Mouse (Mus musculus) adrenal gland (tissue): ENCODE data around the gene Rps25.
"Not testable (repeated sequence)": the region's sequence is repeated elsewhere in the genome, so short reads cannot be mapped to it uniquely, and the experiment has no call there.

Source experiments
- intact Hi-C: fragments of 180-260 bp; cut with DNase I; formaldehyde crosslinking; loops from one replicate; pipeline ENCODE4 v1.15.1; 2025
- long read RNA-seq, 2 experiments: library from polyadenylated mRNA; unstranded; transcript quantifications; one replicate each; pipeline ENCODE4 v2.0.0; 2020; ENCODE audit warnings: borderline replicate concordance in 1 of 2; ENCODE audit not compliant: insufficient replicate concordance in 1 of 2

The Rps25 gene
- long read RNA-seq, experiment 1, transcript Rps25-201 (5 exons, 1,280 nt) = major isoform, 592 of 618 reads
- long read RNA-seq, experiment 1, partial matches to known transcripts = 4 of 618 reads
- long read RNA-seq, experiment 1, other reads (novel, unspliced or antisense) = 18 of 618 reads
- long read RNA-seq, experiment 2, transcript Rps25-201 (5 exons, 1,280 nt) = major isoform, 348 of 366 reads
- long read RNA-seq, experiment 2, transcript Rps25-205 (4 exons, 577 nt) = minor isoform, 5 of 366 reads
- long read RNA-seq, experiment 2, partial matches to known transcripts = 4 of 366 reads
- long read RNA-seq, experiment 2, other reads (novel, unspliced or antisense) = 6 of 366 reads

DNA sequence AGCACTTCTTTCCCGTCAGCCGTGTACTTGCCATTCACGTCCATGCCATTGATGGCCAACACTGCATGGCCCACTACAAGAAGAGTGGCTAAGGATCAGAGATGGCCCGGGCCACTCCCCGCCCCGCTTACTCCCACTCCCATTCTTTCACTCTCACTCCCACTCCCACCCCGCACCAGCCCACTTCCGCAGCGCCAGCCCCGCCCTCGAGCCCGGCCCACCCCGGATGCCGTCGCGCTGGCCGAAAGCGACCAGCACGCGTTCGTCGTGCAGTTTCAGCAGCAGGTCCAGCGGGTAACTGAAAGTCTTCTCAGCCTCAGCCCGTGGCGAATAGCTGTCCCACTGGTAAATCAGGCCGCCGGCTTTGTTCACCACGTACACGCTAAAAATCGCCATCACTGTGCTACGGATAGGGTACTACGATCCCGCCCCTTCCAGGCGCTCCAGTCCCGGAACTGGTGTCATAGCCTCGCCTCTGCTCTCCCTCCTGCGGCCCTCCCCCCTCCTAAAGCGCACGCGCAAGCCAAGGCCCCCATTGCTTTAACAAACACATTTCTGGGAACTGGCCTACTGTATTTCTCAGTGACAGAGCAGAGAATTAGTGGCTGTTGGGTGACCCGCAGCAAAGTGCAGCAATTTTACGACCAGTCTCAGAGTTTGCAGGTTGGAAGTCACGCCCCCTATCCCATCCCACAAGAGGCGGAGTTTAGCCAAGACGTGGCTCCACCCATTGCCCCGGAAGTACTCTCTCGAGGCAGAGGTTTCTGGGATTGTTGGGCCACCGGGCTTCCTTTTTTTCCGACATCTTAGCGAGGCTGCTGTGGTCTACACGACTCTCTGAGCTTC lies at the start of gene Rps25, which contains the start of gene Trappc4:
Gene Rps25 (plus strand): TSS at position 234 of the 846 bp plus-strand sequence.
Gene Trappc4 (minus strand): TSS at position 695 of the 846 bp plus-strand sequence.
- intact Hi-C loops = no loop called here

DNA sequence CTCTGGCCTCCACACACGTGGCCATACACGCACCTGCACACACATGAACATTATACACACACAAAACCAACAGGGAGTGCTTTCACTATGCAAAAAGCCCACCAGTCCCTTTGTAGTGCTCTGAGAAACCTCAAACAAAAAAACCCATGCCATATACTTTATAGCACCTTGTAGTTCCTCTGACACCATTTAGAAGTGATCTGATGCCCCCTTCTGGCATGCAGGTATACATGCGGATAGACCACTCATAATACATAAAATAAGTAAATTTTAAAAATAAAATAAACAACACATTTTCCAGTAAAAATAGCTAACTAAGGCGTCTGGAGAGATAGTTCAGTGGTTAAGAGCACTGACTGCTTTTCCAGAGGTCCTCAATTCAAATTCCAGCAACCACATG lies 49.7 kb upstream of the Rps25 start:
- intact Hi-C loops = loop anchor here (5.0 kb wide), 1 partner anchor 65 kb away; no protein-coding TSS in a partner anchor

- intact Hi-C loops = no loop called here
Observed at GRCm38 (mm10) chr9:44361190-44361917, 45.6 kb upstream of the Rps25 start, which contains the start of gene Vps11. TSS of gene Vps11 (minus strand) at chr9:44361670.

- intact Hi-C loops = not testable (repeated sequence)
Observed at GRCm38 (mm10) chr9:44361931-44362330, 45.0 kb upstream of the Rps25 start.

DNA sequence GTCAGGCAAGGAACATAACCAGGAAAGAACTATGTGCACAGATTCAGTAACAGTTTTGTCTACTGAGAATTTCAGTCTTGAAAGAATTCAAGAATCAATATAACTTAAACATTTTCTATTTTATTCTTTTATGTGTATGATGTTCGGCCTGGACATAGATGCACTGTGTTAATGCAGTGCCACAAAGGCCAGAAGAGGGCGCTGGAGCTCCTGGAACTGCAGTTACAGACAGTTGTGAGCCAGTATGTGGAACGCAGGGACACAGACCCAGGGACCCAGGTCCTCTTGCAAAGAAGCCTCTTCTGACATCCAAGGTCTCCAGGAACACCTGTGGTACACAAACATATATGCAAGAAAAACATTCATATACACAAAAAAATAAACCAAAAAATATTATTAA lies 42.5 kb upstream of the Rps25 start:
- intact Hi-C loops = no loop called here

GRCm38 (mm10) chr9:44373386-44373785 lies 33.6 kb upstream of the Rps25 start:
- intact Hi-C loops = no loop called here

DNA sequence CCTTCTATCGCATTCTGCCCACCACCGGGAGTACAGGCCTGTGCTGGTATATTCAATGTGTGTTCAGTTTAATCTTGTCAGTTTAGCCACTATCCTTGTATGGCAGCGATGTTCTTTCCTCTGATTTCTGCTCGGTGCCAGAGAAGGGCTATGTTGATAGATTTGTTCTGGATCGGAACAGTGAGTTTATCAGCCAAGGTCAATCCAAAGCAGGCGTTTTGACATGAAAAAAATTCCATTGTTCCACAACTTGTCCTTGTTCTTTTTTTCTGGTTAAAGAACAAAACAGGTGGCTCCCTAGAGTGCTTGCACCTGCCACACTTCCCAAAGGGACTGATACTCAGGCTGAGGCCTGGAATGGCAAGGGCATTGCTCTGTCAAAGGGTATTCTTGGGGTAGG lies 30.8 kb upstream of the Rps25 start:
- intact Hi-C loops = no loop called here

DNA sequence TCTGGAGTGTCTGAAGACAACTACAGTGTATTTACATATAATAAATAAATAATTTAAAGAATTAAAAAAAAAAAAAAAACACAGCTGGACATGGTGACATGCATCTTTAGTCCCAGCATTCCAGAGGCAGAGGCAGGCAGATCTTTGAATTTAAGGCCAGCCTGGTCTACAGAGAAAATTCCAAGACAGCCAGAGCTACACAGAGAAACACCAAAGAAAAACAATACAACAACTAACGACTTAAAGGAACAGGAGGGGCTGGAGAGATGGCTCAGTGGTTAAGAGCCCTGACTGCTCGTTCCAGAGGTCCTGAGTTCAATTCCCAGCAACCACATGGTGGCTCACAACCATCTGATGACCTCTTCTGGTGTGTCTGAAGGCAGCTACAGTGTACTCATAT lies 29.6 kb upstream of the Rps25 start:
- intact Hi-C loops = not testable (repeated sequence)

- intact Hi-C loops = no loop called here
Observed at GRCm38 (mm10) chr9:44378153-44378730, 28.7 kb upstream of the Rps25 start.

DNA sequence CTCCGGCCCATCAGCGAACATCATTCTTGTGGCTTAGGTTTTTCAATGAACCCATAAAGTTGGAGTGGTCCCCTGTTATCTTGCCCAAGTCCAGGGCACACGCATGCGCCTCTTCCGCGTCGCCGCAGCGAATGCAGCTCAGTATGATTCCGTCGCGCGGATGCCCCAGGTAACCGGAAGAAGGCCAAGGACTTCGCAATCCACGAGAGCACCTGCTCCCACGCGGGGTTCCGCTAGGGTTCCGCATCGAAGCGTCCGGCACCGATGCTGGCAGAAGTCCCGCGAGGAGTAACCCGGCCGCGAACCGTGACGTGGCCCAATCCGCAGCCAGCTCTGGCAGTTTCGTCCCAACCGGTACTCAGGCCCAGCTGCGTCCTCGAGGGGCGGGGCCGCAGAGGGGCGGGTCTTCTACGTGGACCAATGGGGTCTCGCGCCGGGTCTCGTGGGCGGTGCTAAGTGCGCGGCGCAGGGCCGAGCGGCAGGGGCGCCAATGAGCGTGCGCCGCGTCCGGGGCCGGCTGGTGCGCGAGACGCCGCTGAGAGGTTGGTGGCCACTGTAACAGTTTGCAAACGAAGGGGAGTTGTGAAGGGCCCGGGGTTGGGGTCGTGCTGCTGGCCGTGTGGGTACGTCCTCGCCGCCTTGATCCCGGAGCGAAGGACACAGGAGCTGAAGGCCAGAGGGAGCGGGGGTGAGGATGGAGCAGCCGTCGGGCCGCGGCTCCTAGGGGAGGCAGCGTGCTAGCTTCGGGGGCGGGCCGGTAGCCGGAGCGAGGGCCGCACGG lies 27.7 kb upstream of the Rps25 start, which contains the start of gene Hyou1:
Gene Hyou1 (plus strand): TSS at position 437 of the 781 bp plus-strand sequence.
- intact Hi-C loops = no loop called here

GRCm38 (mm10) chr9:44379862-44380261 lies 27.1 kb upstream of the Rps25 start:
- intact Hi-C loops = loop anchor here (10.0 kb wide), 1 partner anchor 255 kb away; no protein-coding TSS in a partner anchor

GRCm38 (mm10) chr9:44384596-44384995 lies 22.3 kb upstream of the Rps25 start:
- intact Hi-C loops = loop anchor here (10.0 kb wide), 1 partner anchor 260 kb away; no protein-coding TSS in a partner anchor

DNA sequence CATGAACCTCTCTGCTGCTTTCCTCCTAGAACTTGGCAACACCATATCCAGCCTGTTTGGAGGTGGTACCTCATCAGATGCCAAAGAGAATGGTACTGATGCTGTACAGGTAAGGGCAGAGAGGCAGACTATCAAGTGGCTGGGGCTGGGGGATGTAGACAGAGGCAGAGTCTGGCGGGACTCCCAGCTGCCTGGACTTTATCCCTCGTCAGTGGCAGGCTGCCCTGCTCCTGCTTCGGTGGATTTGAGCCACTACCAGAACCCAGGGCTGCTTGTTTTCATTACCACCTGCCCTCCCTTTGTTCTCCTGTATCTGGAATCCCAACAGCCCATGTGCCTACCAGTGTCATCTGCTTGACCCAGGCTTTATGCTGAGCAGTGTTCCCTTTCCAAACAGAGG lies 19.7 kb upstream of the Rps25 start:
- intact Hi-C loops = loop anchor here (10.0 kb wide), 1 partner anchor 262 kb away; no protein-coding TSS in a partner anchor

GRCm38 (mm10) chr9:44389273-44389672 lies 17.7 kb upstream of the Rps25 start:
- intact Hi-C loops = loop anchor here (10.0 kb wide), 1 partner anchor 264 kb away; no protein-coding TSS in a partner anchor

- intact Hi-C loops = loop anchor here (5.0 kb wide), 1 partner anchor 54 kb away; no protein-coding TSS in a partner anchor
Observed at GRCm38 (mm10) chr9:44391466-44391865, 15.5 kb upstream of the Rps25 start.

DNA sequence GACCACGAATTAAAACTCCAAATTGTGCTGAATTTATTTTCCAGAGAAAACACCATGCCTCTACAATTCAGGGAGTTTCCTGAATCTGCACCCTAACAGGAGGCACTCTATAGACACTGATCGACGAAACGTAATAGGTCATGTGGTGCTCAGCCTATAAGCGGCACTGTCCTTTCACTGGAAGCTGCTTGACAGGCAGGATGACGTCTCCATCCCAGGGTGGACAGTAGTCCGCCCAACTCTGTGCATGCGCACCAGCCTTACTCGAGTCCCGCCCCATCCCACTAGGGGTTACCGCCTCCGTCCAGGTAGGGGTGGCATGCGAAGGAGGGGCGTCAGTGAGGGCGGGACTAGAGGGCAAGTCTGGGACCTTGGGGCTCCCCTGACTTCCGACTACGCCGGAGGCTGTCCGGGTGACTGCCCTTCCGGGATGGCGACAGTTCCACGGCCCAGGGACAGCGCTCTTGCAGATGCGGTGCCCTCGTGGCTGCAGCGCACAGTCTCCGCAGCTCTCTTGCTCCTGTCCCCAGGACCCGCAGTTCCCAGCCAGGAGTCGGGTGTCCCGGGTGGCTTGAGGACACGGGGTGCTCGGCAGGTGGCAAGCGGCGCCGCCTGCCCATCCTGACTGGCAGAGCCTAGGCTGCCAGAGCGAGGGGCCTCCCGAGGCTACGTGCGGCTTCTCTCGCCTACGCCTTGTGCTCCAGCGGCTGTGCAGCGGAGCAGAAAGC lies 10.1 kb upstream of the Rps25 start, which contains the start of gene Slc37a4:
Gene Slc37a4 (plus strand): TSS at position 169 of the 728 bp plus-strand sequence.
- intact Hi-C loops = no loop called here

- intact Hi-C loops = no loop called here
Observed at GRCm38 (mm10) chr9:44398087-44398486, 8.9 kb upstream of the Rps25 start.

- intact Hi-C loops = no loop called here
Observed at GRCm38 (mm10) chr9:44398551-44398950, 8.4 kb upstream of the Rps25 start.
